Mouse (Mus musculus) lung, embryonic 14.5 days (tissue): ENCODE measurements around the gene 1810043G02Rik. TPM values are rescaled to one million over a fixed set of nuclear protein-coding genes. Genes with fewer than 3 reads are reported as not detected.
"Not testable (repeated sequence)": the region's sequence is repeated elsewhere in the genome, so short reads cannot be mapped to it uniquely, and the experiment has no call there.

ENCODE experiments used
- ATAC-seq: fragments of 200-750 bp; cut with Nextera tagmentation; 2 replicates; pipeline ENCODE4 v1.8.0; 2017; ENCODE audit warnings: mild to moderate bottlenecking, moderate TSS enrichment, moderate library complexity; ENCODE audit not compliant: insufficient read depth
- DNase-seq: peaks from one replicate; pipeline ENCODE4 v3.0.0-alpha.2; 2015
- H3K27ac ChIP-seq: fragments of 300-500 bp; sonication (generic); 2 replicates; pipeline ENCODE4 v1.5.1; 2014; ENCODE audit warnings: low read depth, mild to moderate bottlenecking, moderate library complexity
- H3K27me3 ChIP-seq: fragments of 300-500 bp; sonication (generic); 2 replicates; pipeline ENCODE4 v1.6.1; 2014; ENCODE audit warnings: low read length, control low read depth; ENCODE audit not compliant: insufficient read depth
- H3K36me3 ChIP-seq: fragments of 300-500 bp; sonication (generic); 2 replicates; pipeline ENCODE4 v1.6.1; 2014; ENCODE audit warnings: control low read depth; ENCODE audit not compliant: insufficient read depth
- H3K4me1 ChIP-seq: fragments of 300-500 bp; sonication (generic); 2 replicates; pipeline ENCODE4 v1.6.1; 2014; ENCODE audit warnings: antibody characterized with exemption, control low read depth; ENCODE audit not compliant: insufficient read depth
- H3K4me2 ChIP-seq: fragments of 300-500 bp; sonication (generic); 2 replicates; pipeline ENCODE4 v1.6.1; 2014; ENCODE audit warnings: mild to moderate bottlenecking
- H3K4me3 ChIP-seq: fragments of 300-500 bp; sonication (generic); 2 replicates; pipeline ENCODE4 v1.5.1; 2014; ENCODE audit warnings: low read depth, low read length
- H3K9ac ChIP-seq: fragments of 300-500 bp; sonication (generic); 2 replicates; pipeline ENCODE4 v1.6.1; 2014
- H3K9me3 ChIP-seq: fragments of 300-500 bp; sonication (generic); 2 replicates; pipeline ENCODE4 v1.6.1; 2016; ENCODE audit warnings: low read depth, low read length, control low read depth
- CTCF ChIP-seq: IDR thresholded peaks from 2 replicates; pipeline ENCODE4 v1.5.1; 2016; ENCODE audit warnings: antibody characterized with exemption, low read depth
- WGBS: fragments of 180-500 bp; shearing (Covaris S2); extraction: QIAGEN DNeasy Blood & Tissue Kit; methylation state at CpG from one replicate; pipeline ENCODE4 v1.1.7; 2014; 5-methylcytosine and 5-hydroxymethylcytosine counted together
- polyA plus RNA-seq: library from polyadenylated mRNA; unstranded; fragments of >200 nt; fragmentation: Nextera tagmentation; extraction: Ambion mirVana; gene quantifications from 2 replicates; pipeline ENCODE4 v1.2.1, GENCODE M21; 2014

The 1810043G02Rik gene
- 24.6 and 28.1 TPM in 2 replicates for polyA plus RNA-seq

GRCm38 (mm10) chr10:77978351-77979350, at the start of gene 1810043G02Rik:
Gene 1810043G02Rik, plus strand, starts transcription at chr10:77978524.
- no peak for TF ChIP-seq CTCF
- Histone ChIP-seq H3K4me3 (peak within 1 kb of the TSS; percentile 65), H3K36me3 (0 out of 2 replicates have a peak, but pooled peaks cover 4% of the 10 kb centered on the region), H3K4me1 (no peaks in the 10 kb centered on the region), H3K9ac (peak within 1 kb of the TSS; percentile 60), H3K4me2 (peak within 1 kb of the TSS; percentile 81), H3K27me3 (no peaks in the 10 kb centered on the region), H3K9me3 (no peaks in the 10 kb centered on the region), H3K27ac (no peak within 1 kb of the TSS)
- ATAC-seq (peak; percentile 97), DNase-seq (peak; percentile 99)
- WGBS = under 1% methylated on average over 57 of the region's 57 CpGs

DNA sequence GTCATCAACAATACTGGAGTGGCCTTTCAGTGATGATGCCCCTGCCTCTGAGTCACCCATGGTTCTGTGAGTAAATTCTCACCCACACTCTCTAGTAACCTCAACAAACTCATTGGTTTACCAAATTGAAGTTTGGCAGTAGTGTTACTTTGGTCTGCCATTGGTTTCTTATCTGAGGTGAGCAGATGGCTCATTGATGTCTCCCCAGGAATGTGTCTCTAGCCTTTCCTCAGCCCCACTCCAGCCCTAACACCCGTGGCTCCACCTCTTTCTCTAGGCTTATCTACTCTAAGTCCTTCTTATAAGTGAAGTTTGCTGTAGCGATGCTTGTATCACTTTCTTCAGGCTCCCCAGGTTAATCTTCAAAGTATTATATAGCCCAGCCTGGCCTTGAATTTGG, 38.6 kb upstream of the 1810043G02Rik start:
- Histone ChIP-seq H3K36me3 (no peaks in the 10 kb centered on the region), H3K4me3 (no peak overlapping the region), H3K9ac (no peak overlapping the region), H3K27ac (no peak overlapping the region), H3K27me3 (no peaks in the 10 kb centered on the region), H3K9me3 (no peaks in the 10 kb centered on the region), H3K4me2 (no peak overlapping the region), H3K4me1 (no peaks in the 10 kb centered on the region)
- ATAC-seq (no peak), DNase-seq (no peak)
- whole genome bisulfite sequencing = 39% methylated on average over 2 of the region's 2 CpGs
- no peak for TF ChIP-seq CTCF

DNA sequence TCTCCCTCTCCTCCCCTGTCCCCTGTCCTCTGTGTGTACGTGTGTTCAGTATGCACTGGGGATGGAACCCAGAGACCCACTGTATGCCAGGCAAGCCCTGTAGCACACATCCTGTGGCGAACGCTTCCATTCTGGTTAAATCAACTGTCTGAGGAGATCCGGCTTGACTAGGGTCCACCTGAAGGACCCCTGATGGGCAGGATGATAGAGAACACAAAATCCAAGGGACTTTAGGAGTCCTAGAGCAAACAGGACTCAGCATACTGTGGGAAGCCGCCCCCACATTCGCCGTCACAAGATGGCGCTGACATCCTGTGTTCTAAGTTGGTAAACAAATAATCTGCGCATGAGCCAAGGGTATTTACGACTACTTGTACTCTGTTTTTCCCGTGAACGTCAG, 27.9 kb upstream of the 1810043G02Rik start:
- H3K4me2 ChIP-seq, H3K9ac ChIP-seq, H3K36me3 ChIP-seq, H3K9me3 ChIP-seq, DNase-seq, H3K4me3 ChIP-seq, H3K4me1 ChIP-seq, H3K27ac ChIP-seq, H3K27me3 ChIP-seq, ATAC-seq: not testable (repeated sequence)
- WGBS = 86% methylated on average over 9 of the region's 12 CpGs

DNA sequence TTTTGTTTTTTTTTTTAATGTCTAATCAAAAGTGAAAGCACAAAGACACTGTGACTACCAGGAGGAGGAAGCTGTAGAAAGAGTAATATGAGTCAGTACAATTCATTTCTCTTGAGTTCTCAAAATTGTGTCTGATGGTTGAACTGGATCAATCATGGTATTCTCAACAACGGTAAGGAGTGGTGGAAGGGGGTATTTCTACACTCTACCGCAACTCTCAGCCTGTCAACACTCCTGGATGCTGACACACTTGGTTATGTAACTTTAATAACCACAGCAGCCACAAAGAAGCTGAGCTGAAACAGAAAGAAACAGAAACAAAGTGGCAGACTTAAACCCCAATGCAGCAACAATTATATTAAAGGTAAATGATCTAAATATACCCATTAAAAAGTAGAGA, 15.6 kb upstream of the 1810043G02Rik start:
- Histone ChIP-seq H3K27me3 (peaks cover 1% of the 10 kb centered on the region; the same call in 1 of the 2 replicates), H3K27ac (no peak overlapping the region), H3K4me1 (no peaks in the 10 kb centered on the region), H3K4me3 (no peak overlapping the region), H3K36me3 (no peaks in the 10 kb centered on the region), H3K4me2 (no peak overlapping the region), H3K9me3 (no peaks in the 10 kb centered on the region), H3K9ac (no peak overlapping the region)
- no peak for TF ChIP-seq CTCF
- DNase-seq = no peak
- 77% methylated on average over 2 of the region's 2 CpGs for WGBS
- ATAC-seq = no peak

DNA sequence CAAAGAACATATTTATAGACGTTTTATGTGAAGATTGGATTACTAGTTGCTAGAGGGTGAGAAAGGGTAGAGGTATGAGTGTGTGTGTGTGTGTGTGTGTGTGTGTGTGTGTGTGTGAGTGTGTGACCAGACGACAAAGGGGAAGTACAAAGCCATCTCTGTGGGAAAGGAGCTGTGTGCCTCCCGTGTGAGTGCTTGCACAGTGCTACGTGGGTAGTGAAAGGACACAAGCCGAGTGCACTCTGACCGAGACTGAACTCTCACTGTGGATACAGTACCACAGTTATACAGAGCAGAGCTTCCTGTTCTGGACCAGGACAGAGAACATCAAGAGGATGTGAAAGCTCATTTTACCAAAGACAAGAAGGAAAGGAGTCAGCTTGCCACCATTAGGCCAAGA, 14.4 kb upstream of the 1810043G02Rik start:
- DNase-seq (no peak), ATAC-seq (no peak)
- Histone ChIP-seq H3K36me3 (no peaks in the 10 kb centered on the region), H3K27me3 (peaks cover 12% of the 10 kb centered on the region), H3K9me3 (no peaks in the 10 kb centered on the region), H3K27ac (no peak overlapping the region), H3K9ac (no peak overlapping the region), H3K4me2 (no peak overlapping the region), H3K4me1 (no peaks in the 10 kb centered on the region), H3K4me3 (no peak overlapping the region)
- TF ChIP-seq CTCF = no peak
- WGBS = 78% methylated on average over 6 of the region's 6 CpGs

DNA sequence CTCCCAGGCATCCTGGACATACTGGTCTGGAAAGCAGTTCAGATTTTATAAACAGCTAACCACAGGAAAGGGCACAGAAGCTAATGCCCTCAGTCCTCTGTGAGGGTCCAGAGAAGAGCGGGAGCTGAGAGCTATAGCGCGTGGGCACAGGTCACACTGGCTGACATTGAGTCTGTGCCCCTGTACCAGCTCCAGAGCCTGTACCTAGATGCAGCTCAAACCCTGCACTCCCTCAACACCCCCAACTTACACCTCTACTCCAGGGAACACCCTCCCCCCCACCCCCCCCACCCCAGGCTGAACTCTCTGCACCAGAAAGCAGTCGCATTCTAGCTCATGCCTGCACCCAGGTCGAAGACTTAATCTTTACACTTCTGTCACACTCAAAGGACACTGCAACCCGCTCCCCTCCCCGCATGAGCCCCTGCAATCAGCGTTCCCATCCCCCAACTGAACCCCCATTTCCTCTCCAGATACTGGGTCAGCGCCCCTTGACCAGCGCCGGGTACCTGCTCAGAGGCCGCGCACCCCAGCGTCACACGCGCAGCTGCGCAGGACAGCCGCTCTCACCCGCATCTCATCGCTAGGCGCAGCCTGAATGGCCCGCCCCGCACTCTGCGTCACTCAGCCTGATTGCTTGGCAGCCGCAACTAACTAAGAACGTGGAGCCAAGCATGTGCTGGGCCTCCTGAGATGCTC, 8.9 kb upstream of the 1810043G02Rik start:
- 6% methylated on average over 26 of the region's 26 CpGs for WGBS
- peak overlapping the region; percentile 9; the same call in 1 of the 2 replicates for H3K9ac ChIP-seq
- H3K9me3 ChIP-seq = no peaks in the 10 kb centered on the region
- peaks cover 30% of the 10 kb centered on the region for H3K27me3 ChIP-seq
- DNase-seq (peak; percentile 77), ATAC-seq (peak; percentile 44; the same call in 1 of the 2 replicates)
- H3K36me3 ChIP-seq = no peaks in the 10 kb centered on the region
- no peak for TF ChIP-seq CTCF
- no peaks in the 10 kb centered on the region for H3K4me1 ChIP-seq
- H3K4me2 ChIP-seq = peak overlapping the region; percentile 56
- no peak overlapping the region for H3K27ac ChIP-seq
- H3K4me3 ChIP-seq = peak overlapping the region; percentile 24

GRCm38 (mm10) chr10:77969973-77970325, 8.4 kb upstream of the 1810043G02Rik start:
- no peak for TF ChIP-seq CTCF
- Histone ChIP-seq H3K27me3 (peaks cover 30% of the 10 kb centered on the region), H3K4me1 (no peaks in the 10 kb centered on the region), H3K4me3 (peak overlapping the region; percentile 24; the same call in 1 of the 2 replicates), H3K27ac (no peak overlapping the region), H3K36me3 (no peaks in the 10 kb centered on the region), H3K9me3 (no peaks in the 10 kb centered on the region), H3K4me2 (peak overlapping the region; percentile 56), H3K9ac (peak overlapping the region; percentile 9; the same call in 1 of the 2 replicates)
- 14% methylated on average over 8 of the region's 8 CpGs for WGBS
- ATAC-seq (peak; percentile 2; the same call in 1 of the 2 replicates), DNase-seq (no peak)
